Mouse (Mus musculus) MEL (cell line): ENCODE measurements around the gene Bnip2.

ENCODE experiments used
- CTCF ChIP-seq, 3 experiments: IDR thresholded peaks in 2 of 3; conservative IDR thresholded peaks in 1 of 3; 2 replicates each; pipeline ENCODE4 v1.5.1; 2011 to 2012; ENCODE audit warnings: low read length in 3 of 3, low read depth in 2 of 3, mild to moderate bottlenecking in 2 of 3, improper control_type of control experiment in 1 of 3, inconsistent platforms in 1 of 3, mixed read lengths in 1 of 3, moderate library complexity in 1 of 3; ENCODE audit not compliant: control insufficient read depth in 1 of 3, insufficient read depth in 1 of 3, poor library complexity in 1 of 3, severe bottlenecking in 1 of 3
- EP300 ChIP-seq, 2 experiments: IDR thresholded peaks; 2 replicates each; pipeline ENCODE4 v1.6.1; 2011; ENCODE audit warnings: improper control_type of control experiment in 2 of 2, low read length in 2 of 2, low read depth in 1 of 2, mild to moderate bottlenecking in 1 of 2
- HCFC1 ChIP-seq: IDR thresholded peaks from 2 replicates; pipeline ENCODE4 v1.6.1; 2012; ENCODE audit warnings: low read depth, mild to moderate bottlenecking, inconsistent platforms, low read length, improper control_type of control experiment, moderate library complexity
- MXI1 ChIP-seq: IDR thresholded peaks from 2 replicates; pipeline ENCODE4 v1.6.1; 2011; ENCODE audit warnings: mild to moderate bottlenecking, low read depth, low read length, improper control_type of control experiment
- POLR2A ChIP-seq, 2 experiments: IDR thresholded peaks; 2 replicates each; pipeline ENCODE4 v1.6.1; 2011 to 2012; ENCODE audit warnings: low read length in 2 of 2, mild to moderate bottlenecking in 2 of 2, control low read depth in 1 of 2, improper control_type of control experiment in 1 of 2, low read depth in 1 of 2, moderate library complexity in 1 of 2; ENCODE audit not compliant: control insufficient read depth in 1 of 2, insufficient read depth in 1 of 2, poor library complexity in 1 of 2
- POLR2AphosphoS2 ChIP-seq: IDR thresholded peaks from 2 replicates; pipeline ENCODE4 v1.6.1; 2011; ENCODE audit warnings: low read length, improper control_type of control experiment
- RAD21 ChIP-seq: IDR thresholded peaks from 2 replicates; pipeline ENCODE4 v1.6.1; 2011; ENCODE audit warnings: mild to moderate bottlenecking, low read depth, low read length, improper control_type of control experiment
- ZC3H11A ChIP-seq: IDR thresholded peaks from 2 replicates; pipeline ENCODE4 v1.6.1; 2012; ENCODE audit warnings: low read depth, mild to moderate bottlenecking, inconsistent platforms, low read length, improper control_type of control experiment

- no peak for TF ChIP-seq CTCF (IDR thresholded peaks at IDR 0.05 in 2 of 3, conservative IDR thresholded peaks at IDR 0.05 in 1 of 3; ENCODE audit: control insufficient read depth in 1 of 3, insufficient read depth in 1 of 3, low read depth in 2 of 3, low read length in 3 of 3, poor library complexity in 1 of 3, severe bottlenecking in 1 of 3)
- no peak for TF ChIP-seq MXI1
- no peak for TF ChIP-seq POLR2A (IDR thresholded peaks at IDR 0.05; ENCODE audit: control insufficient read depth in 1 of 2, insufficient read depth in 1 of 2, low read depth in 1 of 2, low read length in 2 of 2, poor library complexity in 1 of 2)
- no peak for TF ChIP-seq RAD21
- no peak for TF ChIP-seq POLR2AphosphoS2
- no peak for TF ChIP-seq ZC3H11A
- TF ChIP-seq HCFC1 = no peak
- TF ChIP-seq EP300 (IDR thresholded peaks at IDR 0.05; ENCODE audit: low read depth in 1 of 2, low read length in 2 of 2) = no peak
These were observed 45.4 kb downstream of the Bnip2 start for GRCm38 (mm10) chr9:70034702-70035101.
